Mouse (Mus musculus): ENCODE results near the gene Vps45.
"Not testable (repeated sequence)": the region's sequence is repeated elsewhere in the genome, so short reads cannot be mapped to it uniquely, and the experiment has no call there.

Vps45 gene

DNA sequence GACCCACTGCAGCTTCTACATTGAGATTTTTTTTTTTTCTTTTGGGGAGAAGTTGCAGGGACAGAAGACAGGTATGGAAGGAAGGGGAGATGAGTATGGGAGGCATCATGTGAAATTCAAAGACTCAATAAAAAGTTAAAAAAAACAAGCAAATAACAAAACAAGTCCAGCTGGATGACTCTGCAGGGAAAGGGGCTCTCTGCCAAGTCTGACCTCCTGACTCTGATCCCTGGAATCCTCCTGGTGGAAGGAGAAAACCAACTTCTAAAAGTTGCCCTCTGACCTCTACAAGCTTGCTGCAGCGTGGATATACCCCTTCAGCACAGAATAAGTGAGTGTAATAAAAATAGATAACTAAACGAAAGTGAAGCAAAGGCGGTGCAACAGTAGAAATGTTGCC lies 20.4 kb upstream of the Vps45 start:
- no peak for DNase-seq (ENCODE audit: low read depth)

DNA sequence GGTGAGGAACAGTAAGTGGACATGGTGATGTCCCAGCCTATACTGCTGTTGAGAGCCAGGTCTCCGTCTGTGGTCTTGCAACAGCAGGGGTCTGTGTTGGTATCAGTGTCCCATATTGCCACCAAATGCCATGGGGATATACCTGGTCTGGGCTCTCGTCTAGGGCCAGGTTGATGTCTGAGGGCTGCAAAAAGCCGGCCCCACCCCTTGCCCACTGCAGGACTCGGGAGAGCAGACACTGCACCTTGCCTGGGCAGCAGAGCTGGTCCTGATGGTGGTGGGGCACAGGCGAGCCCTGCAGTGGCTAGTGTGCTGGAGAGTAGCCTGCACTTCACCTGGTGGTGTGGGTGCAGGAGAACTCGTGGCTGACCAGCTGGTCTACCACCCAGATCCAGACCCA lies 19.8 kb upstream of the Vps45 start:
- DNase-seq (ENCODE audit: low read depth): no peak

DNA sequence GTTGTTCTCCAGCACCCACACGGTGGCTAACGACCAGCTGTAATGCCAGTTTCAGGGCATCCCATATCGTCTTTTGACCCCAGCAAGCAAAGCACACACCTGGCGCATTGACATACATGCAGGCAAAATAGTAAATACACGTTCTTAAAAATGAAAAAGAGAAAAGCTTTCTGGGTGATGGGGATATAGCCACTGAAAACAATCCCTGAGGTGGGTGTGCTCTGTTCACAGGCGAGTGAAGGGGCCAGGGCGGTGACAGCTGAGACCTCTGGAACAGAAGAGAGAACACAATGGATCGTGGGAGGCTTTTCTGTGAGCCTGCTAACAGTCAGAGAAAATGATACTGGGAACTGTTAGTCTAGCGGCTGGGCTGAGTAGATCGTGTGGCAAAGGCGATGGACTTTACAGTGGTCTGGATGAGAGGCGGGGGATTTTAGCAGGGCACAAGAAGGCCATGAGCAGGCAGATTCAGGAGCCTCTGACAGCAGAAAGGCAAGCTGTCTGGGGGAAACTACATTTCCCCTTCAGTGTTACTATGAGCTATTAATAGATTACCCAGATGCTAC lies 14.7 kb upstream of the Vps45 start:
- DNase-seq (ENCODE audit: low read depth): no peak

GRCm38 (mm10) chr3:96070241-96070640 lies 12.0 kb upstream of the Vps45 start:
- no peak for DNase-seq (ENCODE audit: low read depth)

DNA sequence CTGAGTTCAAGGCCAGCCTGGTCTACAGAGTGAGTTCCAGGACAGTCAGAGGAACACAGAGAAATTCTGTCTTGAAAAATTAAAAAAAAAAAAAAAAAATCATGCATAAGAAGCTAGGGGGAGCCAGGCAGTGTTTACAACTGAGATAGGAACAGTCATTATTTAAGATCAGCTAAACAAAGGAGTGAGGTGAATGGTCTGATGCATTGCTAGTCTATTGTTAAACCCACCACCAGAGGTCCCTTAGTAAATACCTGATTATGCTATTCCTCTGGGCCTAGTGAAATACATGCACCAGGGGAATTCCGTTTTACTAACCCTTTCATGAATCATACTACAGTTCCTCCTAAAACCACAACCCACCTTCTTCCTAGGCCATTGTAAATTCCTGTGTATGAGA lies 11.3 kb upstream of the Vps45 start:
- no peak for DNase-seq (ENCODE audit: low read depth)

GRCm38 (mm10) chr3:96069046-96069445 lies 10.8 kb upstream of the Vps45 start:
- DNase-seq (ENCODE audit: low read depth): no peak

DNA sequence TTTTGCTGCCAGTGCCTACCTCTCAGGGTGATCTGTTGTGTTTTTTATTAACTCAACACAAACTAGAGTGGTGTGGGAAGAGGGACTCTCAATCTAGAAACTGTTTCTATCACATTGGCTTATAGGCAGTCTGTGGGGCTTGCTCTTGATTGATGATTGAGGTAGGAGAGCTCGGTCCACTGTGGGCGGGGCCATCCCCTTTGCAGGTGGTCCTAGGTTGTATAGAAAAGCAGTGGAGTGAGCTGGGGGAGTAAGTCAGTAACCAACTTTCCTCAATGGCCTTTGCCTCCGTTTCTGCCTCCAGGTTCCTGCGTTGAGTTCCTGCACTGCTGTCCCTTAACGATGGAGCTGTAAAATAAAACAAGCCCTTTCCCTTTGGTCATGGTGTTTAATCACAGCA lies 8.5 kb upstream of the Vps45 start:
- DNase-seq (ENCODE audit: low read depth): no peak

DNA sequence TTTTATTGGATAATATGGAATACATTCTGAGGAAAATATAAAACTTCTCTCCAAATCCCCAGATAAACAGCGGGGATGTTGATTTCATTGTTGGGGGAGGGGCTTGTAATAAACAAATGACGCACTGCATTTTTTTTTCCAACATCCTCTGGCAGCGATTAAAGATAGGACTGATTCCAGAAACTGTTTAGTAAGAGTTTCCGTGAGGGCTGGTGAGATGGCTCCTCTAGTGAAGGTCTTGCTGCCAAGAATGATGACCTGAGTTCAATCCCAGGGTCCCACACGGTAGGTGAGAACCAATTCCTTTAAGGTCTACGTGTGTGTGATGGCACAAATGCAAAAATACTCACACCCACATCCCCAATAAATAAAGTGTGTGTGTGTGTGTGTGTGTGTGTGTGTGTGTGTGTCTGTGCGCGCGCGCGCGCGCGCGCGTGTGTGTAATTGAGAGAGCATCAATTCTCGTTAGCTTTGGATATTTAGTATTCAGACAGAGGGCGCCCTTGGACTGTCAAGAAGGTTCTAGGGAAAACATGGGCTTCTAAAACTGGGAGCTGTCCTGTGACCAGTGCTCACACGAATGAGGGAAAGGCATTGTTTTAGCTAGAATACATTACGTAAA lies 7.6 kb upstream of the Vps45 start:
- DNase-seq (ENCODE audit: low read depth): peak; percentile 65

DNA sequence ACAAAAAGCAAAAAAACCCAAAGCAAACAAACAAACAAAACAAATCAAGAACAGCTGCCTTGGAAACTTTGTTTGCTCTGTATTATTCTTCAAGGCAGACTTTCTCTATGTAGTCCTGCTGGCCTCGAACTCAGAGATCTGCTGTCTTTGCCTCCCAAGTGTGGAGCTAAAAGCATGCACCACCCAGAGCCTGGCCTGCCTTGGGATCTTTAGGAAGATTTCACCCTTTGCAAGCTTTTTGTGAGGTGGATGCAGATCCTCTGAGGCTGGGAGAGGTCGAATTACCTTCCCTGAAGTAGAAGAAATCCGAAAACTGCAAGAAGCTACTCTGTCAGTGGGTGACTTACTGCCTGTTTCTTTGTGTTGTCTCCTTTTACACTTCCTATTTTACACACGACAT lies 6.9 kb upstream of the Vps45 start:
- DNase-seq (ENCODE audit: low read depth): no peak

DNA sequence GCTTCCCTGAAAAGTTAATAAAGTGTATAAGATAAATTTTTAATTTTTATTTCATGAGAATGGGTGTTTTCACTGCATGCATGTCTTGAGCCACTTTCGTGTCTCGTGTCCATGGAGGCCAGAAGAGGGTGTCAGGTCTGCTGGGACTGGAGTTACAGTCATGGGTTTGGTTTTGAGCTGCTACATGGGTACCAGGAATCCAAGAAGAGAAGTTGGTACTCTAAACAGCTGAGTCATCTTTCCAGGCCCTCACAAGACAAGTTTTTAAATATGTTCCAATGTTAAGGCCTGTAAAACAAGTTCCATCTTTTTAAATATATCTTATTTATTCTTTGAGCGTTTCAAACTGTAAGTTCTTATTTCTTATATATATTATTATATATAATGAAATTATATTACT lies 6.0 kb upstream of the Vps45 start:
- no peak for DNase-seq (ENCODE audit: low read depth)

DNA sequence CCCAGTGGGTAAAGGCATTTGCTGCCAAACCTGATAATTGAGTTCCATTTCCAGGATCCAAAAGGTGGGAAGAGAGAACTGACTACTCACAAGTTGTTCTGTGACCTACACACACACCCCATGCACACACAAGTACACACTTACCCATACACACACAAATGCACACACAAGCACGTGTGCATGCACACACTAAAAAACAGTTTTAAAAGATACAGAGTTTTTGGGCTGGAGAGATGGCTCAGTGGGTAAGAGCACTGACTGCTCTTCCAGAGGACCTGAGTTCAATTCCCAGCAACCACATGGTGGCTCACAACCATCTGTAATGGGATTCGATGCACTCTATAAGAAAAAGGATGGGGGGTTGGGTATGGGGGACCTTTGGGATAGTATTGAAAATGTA lies 5.0 kb upstream of the Vps45 start:
- no peak for DNase-seq (ENCODE audit: low read depth)

- no peak for DNase-seq (ENCODE audit: low read depth)
Observed at GRCm38 (mm10) chr3:96060146-96060545, 1.9 kb upstream of the Vps45 start.

DNA sequence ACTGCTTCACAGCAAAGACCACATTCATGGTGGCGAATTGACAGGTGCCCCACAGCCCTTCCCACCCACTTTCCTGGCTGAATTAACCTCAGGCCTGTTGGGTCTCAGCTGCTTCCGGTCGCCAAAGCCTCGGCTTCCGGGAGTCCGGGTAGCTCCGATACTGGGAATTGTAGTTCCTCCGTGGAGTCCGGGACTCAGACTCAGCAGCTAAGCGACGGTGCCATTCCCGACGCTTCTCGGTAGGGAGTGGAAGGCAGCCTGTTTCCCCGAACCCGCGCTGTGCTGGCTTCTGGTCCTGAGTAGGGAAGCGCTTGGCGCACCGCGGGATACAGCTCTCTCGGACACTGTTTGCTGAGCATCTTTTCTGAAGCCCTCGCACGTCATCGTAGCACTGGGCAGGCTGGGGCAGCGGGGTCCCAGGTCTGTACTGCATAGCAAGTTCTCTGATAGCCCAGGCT lies 490 bp downstream of the Vps45 start:
- DNase-seq (ENCODE audit: low read depth): peak; percentile 87

- no peak for DNase-seq (ENCODE audit: low read depth)
Observed at GRCm38 (mm10) chr3:96056031-96056430, 2.2 kb downstream of the Vps45 start.

DNA sequence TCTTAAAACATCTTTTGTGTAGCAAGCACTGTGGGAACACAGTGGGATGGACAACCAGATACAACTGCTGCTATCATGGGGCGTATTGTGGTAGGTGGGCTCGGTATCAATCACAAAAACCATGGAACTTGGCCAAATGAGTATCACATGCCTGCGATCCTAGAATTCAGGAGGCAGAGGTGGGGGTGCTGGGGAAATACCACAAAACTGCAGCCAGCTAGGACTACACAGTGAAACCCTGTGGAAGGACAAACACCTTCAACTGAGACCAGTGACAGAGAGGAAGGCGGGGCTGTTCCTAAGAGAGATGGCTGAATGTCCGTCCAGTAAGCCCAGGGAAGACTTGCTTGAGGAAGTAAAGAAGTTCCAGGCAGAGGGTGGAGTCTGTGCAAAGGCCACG lies 3.0 kb downstream of the Vps45 start:
- DNase-seq (ENCODE audit: low read depth): no peak

DNA sequence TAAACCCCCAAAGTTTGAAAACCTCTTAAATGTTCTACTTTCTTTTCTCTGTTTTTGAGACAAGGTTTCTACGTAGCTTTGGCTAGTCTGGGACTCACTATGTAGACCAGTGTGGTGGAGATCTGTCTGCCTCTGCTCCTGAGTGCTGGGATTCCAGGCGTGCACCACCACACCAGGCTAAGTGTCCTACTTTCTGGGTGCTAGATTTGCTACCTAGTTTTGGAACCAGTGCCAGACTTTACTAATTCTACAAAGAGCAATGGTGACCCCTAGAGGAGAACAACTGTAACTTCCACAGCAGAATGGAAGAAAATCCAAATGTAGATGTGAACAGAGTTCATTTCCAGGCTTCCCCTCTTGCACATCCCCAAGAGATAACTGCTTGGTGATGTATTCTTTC lies 6.4 kb downstream of the Vps45 start:
- peak; percentile 41 for DNase-seq (ENCODE audit: low read depth)

DNA sequence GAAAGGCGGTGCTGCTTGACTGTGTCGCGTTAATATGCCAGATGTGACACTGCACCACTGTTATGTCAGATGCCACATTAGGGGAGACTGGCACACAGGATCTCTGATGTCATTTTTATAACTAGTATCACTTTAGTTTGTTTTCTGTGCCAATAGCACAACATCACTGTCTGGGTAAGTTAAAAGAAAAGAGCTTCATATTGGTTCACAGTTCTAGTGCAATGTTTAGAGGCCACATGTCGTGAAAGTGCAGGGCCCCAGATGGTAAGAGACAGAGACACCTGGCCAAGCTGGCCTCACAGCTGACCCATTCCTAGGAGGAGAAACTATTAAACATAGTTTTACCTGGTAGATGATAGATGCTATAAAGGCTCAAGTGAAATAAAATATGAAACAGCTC lies 7.1 kb downstream of the Vps45 start:
- no peak for DNase-seq (ENCODE audit: low read depth)

GRCm38 (mm10) chr3:96050779-96051178 lies 7.5 kb downstream of the Vps45 start:
- no peak for DNase-seq (ENCODE audit: low read depth)

DNA sequence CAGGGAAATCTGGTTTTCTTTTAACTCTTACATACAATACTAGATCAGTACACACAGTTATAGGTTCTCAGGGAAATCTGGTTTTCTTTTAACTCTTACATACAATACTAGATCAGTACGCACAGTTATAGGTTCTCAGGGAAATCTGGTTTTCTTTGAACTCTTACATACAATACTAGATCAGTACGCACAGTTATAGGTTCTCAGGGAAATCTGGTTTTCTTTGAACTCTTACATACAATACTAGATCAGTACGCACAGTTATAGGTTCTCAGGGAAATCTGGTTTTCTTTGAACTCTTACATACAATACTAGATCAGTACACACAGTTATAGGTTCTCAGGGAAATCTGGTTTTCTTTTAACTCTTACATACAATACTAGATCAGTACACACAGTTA lies 13.7 kb downstream of the Vps45 start:
- DNase-seq (ENCODE audit: low read depth): not testable (repeated sequence)

- DNase-seq (ENCODE audit: low read depth): no peak
Observed at GRCm38 (mm10) chr3:96043104-96043503, 15.2 kb downstream of the Vps45 start.

DNA sequence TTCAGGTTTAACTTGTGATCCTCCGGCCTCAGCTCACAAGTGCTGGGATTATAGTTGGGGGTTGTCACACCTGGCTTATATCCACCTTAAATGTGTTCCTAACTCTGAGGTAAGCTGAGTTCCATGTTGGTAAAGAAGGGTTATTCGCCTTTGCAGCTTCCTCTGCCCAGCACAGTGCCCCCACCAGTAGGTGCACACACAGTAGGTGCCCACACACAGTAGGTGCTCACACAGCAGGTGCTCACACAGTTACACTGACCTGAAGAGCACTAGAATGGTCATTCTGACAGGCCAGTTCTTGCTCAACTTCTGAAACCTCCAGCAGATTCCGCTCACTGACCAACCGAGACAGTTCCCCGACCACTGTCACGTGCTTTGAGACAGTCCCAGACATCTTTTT lies 17.2 kb downstream of the Vps45 start:
- DNase-seq (ENCODE audit: low read depth): no peak

DNA sequence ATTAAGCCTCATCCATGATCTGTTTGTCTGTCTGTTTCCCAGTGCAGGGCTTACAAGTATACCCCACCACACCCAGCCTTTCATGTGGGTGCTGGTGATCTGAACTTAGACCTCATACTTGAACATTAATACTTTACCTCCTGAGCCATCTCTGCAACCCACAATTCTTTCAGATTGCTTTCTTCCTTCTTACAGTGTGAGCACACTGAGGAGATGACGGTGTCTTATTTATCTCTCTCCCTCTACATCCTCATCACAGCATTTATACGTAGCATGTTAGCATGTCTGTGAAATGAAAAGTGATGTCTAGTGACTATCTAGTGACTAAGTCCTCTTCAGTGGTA lies 17.6 kb downstream of the Vps45 start:
- DNase-seq (ENCODE audit: low read depth): no peak

DNA sequence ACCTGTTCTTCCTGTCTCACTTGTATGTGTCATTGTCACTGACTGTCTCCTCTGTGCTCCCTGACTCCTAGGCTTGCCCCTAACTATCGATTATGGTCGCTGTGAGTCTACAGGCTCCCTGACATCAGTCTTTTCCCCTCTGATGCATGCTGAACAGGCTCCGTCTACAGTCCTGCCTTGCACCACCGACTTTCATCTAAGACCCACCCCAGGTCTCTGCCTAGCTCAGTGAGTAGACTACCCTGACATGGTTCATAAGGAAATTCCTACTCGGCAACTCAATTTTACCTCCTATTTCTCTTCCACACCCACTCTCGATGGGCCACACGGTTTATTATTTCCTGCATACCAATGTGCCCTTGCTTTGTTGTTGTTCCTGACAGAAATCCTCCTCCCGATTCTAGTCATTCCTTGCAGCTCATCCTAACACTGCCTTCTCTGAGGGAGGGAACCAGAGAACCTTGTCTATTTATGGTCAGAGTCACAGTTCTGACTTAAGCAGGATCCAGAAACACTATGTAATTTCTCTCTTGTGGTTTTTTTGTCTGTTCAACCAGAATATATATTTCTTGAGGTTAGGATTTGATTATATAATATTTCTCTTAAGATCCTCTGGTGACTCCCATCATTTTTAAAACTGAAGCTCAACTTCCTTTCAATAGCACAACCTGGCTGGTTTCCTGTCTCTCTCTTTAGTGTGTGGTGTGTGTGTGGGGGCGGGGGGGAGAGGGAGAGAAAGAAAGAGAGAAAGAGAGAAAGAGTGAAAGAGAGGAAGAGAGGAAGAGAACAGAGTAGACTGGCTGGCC lies 18.2 kb downstream of the Vps45 start:
- DNase-seq (ENCODE audit: low read depth): no peak

DNA sequence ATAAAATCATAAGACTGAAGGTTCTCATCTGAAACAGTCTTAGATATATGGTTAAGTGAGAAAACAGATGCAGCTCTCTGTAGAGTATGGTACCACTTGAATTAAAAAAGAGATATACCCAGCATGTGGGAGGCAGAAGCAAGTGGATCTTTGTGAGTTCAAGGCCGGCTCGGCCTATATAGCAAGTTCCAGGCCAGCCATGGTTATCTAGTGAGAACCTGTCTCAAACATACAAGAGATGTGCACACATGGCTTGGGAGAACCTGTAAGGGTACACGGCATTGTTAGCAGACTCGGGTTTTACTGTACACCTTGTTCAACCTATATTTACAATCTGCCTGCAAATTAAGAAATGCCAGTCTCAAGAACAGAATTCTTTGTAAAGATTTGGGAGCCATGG lies 19.4 kb downstream of the Vps45 start:
- no peak for DNase-seq (ENCODE audit: low read depth)

Measured in c-Kit-positive CD71-positive TER-119-negative erythroid progenitor cells, embryonic 14.5 days (primary cell).